Mouse (Mus musculus) left cerebral cortex, adult 18-20 months (tissue): ENCODE results near the gene Fam71e2. TPM values are rescaled to one million over a fixed set of nuclear protein-coding genes. Genes with fewer than 3 reads are reported as not detected.
A peak's percentile ranks its signal among the peaks of the same experiment; 100 is the strongest.
"Not testable (repeated sequence)": the region's sequence is repeated elsewhere in the genome, so short reads cannot be mapped to it uniquely, and the experiment has no call there.

ENCODE experiments used
- DNase-seq, 2 experiments: peaks; one replicate each; pipeline ENCODE4 v3.0.0; 2021 to 2022; ENCODE audit warnings: low spot score in 2 of 2, mixed read lengths in 1 of 2
- long read RNA-seq, 2 experiments: library from polyadenylated mRNA; stranded (forward); transcript quantifications; one replicate each; pipeline ENCODE4 v2.0.0; 2021
- total RNA-seq, 2 experiments: library from RNA; stranded (reverse); gene quantifications; 2 replicates each; pipeline ENCODE4 v1.2.3; 2021

Gene Fam71e2
- not detected for total RNA-seq
- long read RNA-seq, experiment 1, result 0 reads
- long read RNA-seq, experiment 2, result 0 reads

DNA sequence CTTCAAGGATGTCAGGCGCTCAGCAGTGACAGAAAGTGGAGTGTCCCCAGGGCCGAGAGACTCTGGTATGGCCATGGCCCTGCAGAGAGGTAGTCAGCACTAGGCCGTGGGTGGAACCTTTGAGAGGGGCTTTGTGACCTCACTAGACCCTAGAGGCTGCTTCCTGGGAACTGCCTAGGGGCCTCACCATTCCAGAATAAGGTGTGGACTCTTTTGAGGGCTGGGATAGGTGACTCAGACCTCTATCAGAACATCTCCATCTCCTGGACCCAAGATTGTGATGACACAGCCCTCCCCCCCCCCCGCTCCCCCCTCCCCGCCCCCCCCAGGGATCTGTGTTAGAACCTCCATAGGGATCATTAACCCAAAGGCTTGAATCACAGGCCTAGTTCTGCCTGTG, at the start of gene Fam71e2:
Gene Fam71e2, minus strand, starts transcription at position 101 of the 400 bp plus-strand sequence.
- no peak for DNase-seq

DNA sequence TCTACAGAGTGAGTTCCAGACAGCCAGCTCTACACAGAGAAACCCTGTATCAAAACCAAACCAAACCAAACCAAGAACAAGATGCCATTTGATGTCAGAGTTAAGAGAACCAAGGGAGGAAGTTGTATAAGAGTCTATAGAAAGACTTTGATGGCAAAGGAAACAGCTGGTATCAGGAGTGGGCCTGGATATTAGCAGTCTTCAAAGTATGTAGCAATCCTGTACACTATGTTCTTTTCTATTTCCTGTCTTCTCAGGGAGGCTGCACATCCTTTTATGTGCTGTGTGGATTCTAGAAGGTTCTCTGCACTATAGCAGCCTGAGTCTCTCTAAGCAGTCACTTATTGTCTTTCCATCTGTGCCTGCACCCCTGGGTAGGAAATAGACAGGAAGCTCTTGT, 45.5 kb upstream of the Fam71e2 start:
- DNase-seq, result no peak

DNA sequence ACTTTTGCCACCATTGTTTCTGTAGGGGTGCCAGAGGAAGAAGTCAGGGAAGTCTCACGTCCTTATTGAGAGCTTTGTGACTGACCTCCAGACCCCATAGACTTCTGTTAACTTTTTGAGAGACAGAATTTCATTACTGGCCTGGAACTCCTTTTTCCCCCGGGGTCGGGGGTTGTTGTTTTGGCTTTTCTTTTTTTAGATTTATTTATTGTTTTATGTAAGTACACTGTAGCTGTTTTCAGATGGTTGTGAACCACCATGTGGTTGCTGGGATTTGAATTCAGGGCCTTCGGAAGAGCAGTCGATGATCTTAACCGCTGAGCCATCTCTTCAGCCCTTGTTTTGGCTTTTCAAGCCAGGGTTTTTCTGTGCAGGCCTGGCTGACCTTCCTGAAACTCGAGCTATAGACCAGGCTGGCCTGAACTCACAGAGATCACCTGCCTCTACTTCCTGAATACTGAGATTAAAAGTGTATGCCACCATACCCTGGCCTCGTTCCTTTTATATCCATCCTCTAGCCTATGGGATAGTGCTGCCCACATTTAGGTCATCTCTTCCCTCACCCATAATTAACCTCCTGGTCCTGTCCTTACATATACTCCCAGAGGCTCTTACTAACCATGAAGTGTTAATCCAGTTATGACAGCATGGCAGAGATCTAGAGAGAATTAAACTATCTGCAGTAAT, 42.1 kb upstream of the Fam71e2 start:
- DNase-seq, result no peak

DNA sequence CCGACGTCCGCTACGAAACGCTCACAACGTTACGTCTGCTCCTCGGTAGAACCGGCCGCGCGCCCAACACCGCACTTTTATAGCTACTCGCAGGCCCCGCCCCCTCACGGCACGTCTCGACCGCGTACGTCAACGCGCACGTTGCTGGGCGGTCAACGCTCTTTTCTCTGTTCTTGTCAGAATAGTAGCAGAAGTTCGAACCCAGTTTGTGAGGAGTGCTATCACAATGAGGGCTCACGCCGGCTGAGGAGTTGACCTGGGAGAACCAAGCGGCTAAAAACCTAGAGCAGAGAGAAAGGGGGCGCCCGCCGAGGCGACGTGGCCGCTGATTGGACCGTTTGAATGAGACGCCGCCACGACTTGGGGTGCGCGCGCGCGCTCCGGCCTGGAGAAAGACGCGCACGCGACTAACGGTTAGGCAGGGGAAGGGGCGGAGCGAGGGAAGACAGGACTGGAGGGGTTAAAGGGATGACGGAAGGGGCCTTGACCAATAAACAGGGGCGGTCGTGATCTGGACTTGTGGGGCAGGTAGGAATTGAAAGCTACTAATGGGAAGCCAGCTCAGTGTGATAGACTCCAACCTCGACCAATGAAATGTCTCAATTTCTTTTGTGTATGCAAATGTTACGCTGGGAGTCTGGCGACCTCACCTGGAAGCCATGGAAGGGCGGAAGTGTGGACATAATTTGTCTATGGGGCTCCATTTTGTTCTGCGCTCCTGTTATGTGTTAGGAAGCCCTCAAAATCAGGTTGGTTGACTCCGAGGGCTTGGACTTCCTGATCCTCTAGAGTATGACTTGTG, 41.4 kb upstream of the Fam71e2 start, which contains the start of gene Ube2s:
Gene Ube2s, minus strand, starts transcription at position 288 of the 802 bp plus-strand sequence.
- peak; percentile 95 to 98 for DNase-seq

DNA sequence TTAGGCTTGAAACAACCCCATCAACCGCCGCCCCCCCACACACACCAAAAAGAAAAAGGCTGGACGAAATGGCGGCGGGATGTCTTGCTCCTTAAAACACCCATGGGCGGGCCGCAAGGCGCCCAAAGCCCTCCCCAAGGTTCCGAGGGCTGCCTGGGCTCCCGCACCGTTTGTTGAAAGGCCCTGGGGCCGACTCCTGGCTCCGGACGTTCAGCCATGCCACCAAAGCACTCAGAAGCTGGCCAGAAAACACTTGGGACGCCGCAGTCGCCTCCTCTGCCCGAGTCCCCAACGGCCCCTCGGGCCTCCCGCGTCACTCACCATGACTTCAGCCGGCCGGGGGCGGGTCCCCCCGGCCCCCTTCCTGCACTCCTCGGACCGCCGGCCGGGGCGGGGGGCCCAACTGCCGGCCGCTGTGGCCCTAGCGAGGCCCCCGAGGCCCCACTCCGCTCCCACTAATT, 40.8 kb upstream of the Fam71e2 start:
- no peak for DNase-seq

DNA sequence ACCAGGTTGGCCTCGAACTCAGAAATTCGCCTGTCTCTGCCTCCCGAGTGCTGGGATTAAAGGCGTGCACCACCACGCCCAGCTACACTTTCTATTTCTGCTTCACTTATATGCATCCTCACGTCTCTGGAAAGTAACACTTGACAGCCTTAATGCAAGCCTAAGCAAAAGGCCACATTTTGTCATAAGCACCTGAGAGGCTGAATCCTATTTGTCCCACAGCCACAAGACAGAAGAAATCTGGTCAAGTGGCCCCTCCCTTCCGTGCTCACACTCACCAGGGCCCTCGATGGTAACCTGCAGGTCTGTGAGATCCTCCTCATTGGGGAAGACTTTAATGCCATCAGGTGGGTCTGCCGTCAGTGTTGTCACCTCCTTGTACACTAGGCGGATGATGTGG, 40.0 kb upstream of the Fam71e2 start:
- DNase-seq, result not testable (repeated sequence)

DNA sequence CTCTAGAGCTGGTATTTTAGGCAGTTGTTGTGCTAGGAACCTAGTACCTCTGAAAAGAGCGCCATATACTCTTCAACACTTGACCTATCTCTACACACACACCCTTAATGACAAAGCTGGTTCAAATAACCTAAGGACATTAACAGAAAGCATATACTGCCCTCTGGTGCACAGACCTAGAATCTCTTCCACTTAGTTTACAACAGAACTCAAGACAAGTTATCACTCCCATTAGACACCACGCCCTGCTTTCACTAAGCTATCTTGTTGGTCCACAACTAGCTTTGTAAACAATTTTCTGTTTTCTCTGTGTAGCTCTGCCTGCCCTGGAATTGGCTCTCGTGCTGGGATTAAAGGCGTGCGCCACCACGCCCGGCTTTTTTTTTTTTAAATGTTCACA, 35.6 kb upstream of the Fam71e2 start:
- DNase-seq, result no peak

DNA sequence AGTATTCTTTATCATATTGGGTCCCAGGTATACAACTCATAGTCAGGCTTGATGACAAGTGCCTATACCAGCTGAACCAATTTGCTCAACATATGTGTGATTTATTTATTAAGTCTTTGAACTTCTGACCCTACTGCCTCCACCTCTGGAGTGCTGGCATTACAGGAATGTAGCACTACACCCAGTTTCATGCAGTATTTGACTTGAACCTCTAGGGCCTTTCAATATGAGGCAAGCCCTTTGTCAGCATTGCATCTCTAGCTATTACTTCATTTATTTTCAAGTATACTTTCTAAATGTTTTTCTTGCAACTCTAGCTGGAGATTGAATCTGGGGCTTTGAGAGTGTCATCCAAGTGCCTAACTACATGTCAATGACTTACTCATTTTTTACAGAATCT, 31.1 kb upstream of the Fam71e2 start:
- no peak for DNase-seq

DNA sequence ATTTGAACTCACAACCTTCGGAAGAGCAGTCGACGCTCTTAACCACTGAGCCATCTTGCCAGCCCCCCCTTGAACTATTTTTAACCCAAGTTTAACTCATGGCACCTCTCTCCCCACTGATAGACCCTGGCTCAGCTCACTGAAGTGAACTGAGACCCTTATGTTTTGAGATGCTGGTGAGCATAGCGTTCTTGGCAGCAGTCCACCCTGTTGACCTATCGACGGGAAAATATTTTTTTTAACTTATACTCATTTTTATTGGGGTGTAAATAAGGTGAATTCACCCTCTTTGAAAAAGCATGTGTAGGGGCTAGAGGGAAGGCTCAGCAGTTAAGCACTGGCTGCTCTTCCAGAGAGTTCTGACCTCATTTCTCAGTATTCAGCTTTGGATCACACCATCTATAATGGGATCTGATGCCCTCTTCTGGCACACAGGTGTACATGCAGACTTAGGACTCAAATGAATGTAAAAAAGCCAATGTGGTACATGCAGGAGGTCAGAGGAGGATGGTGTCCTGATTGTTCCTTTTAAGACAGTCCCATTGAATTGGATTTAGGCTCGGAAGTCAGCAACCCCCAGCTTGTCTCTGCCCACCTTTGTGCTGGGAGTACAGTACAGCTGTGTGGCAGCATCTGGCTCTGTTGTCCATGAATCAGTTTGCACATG, 24.8 kb upstream of the Fam71e2 start:
- no peak for DNase-seq

DNA sequence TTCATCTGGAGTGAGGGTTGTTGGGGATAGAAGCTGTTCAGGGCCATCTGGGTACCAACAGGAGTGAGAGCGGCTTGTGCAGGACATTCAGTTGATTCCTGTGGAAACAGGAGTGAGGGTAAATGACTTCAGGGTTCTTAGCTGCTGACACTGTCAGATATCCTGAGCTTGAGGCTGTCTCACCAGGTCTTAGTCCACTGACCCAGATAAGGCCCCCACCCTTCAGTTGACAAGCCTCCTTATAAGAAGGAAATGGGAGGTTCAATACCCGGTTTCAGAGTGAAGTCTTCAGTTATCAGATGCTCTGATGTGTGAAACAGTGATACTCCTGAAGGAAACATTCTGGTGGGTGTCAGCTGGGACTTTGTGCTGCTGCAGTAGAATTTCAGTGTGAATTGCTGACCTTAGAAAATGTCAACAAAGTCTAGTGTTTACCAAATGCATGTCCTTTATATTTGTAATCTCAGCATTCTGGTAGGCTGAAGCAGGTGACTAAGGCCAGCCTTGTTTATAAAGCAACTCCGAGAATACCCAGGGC, 23.6 kb upstream of the Fam71e2 start:
- no peak for DNase-seq

DNA sequence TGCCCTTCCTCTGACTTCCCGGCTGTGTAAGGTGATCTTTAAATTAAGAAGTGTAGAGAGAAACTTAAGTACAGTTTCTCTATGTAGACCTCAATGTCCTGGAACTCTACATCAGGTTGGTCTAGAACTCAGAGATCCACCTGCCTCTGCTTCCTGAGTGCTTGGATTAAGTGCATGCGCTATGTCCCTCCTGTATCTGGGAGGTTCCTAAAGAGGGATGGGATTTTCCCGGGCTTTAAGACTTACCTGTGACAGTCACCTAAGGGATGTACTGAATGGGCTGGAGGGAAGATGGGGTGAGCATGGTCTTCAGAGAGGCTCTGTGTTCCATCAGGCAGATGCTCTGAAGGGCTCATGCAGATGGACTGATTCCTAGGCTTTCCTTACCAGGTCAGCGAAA, 22.6 kb upstream of the Fam71e2 start:
- DNase-seq, result no peak

DNA sequence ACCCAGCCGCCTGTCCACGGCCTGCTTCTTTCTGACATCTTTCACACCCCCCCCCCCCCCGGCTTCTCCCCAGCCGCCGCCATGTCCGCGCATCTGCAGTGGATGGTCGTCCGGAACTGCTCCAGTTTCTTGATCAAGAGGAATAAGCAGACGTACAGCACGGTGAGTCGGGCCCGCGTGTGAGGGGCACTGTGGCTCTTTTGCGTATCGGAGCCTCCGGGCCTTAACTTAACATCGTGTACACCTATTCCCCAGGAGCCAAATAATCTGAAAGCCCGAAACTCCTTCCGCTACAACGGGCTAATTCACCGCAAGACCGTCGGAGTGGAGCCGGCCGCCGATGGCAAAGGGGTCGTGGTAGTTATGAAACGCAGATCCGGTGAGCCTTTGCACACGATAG, 22.1 kb upstream of the Fam71e2 start:
- DNase-seq, result not testable (repeated sequence)

DNA sequence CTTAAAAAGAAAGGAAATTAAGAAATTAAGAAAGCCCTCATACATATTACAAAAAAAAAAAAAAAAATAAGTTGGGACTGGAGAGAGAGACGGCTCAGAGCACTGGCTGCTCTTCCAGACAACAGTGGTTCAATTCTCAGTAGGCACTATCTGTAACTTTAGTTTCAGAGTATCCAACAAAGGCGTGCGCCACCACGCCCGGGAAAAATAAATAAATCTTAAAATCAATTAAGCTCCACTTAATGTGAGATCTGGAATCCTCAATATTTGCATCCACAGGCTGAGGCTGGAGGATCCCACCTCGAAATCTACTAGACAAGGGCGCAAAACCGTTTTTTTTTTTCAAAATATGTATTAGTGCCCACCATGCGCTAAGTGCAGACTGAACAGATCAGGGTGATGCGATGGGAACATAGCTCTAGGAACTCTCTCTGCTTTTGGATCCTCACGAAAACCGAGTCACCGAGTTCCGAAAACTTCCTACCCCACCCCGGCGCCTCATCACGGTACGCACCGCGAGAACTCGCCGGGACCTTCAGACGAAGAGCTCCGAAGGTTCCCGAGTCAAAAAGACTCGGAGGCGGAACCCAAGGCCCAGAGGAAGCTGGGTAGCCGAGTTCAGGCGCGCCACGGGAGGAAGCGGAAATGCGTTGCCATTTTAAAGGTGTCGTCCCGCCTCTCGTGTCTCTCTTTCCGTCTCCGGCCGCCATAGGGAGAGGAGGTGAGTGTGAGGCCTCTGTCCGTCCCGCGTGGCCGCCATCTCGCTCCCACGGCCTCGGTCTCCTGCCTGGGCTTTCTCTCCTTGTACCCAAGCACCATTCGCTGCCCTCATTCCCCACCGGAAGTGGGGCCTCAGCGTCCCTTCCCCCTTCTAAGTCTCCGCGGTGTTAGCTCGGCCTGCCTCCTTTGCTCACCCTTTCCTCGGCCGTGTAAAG, 21.4 kb upstream of the Fam71e2 start, which contains the start of gene Rpl28:
Gene Rpl28, plus strand, starts transcription at position 597 of the 935 bp plus-strand sequence.
- peak; percentile 97 for DNase-seq

DNA sequence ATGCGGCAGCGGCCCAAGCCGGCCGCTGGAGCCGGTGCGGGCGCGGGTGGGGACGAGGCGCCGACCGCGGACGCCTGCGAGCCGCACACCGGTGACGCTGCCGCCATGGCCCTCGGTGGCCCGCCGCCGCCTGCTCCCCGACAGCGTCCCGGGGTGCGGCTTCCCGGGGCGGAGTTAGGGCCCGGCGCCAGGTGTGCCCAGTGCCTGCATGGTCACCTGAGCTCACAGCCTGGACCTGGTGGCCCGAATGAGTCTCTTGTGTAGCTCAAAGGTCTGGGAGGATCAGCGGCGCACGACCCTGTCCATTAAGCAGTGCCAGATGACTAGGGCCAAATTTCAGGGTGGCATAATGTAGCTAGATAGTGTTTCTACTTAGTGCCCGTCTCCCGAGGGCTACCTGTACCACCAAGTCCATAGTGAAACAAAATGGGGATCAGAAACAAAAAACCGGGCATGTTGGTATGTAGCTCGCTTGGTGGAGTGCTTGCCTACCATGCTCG, 18.4 kb upstream of the Fam71e2 start, which contains the start of gene Tmem238:
Gene Tmem238, minus strand, starts transcription at position 221 of the 500 bp plus-strand sequence.
- no peak for DNase-seq

DNA sequence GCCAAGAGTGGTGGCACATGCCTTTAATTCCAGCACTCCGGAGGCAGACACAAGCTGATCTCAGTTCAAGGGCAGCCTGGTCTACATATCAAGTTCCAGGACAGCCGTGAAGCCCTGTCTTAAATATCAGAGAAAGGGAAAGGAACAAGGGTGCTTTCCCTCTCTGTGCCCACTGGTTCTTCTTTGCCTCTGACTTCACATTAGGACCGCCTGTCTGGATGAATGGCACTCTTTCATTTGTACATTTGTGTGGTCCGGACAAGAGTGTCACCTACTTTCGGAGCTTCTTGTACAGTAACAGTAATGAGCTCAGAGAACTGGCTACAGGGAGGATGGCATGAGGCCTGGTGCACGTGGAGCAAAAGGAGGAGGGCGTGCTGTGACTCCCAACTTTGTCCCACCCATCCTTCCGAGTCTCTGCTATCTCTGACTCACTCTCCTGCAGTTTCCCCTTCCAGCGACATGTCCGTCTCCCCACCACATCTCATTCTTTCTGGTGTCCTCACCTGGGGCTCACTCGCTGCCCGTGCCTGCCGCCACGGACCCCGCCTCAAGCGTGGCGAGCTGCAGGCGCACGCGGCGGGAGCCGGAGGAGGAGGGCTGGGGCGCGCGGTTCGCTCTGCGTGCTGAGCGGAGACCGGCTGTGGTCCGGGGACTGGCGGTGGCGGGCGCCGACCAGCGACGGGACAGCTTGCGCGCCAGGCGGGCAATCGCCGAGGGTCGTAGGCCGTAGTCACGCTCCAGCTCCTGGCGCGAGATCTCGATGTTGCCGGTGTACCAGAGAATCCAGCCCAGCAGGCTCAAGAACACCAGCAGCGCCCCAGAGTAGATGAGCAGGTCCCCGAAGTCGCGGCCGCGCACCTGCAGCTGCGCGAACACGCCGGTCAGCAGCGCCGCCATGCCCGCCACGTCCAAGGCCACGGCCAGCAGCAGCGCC, 17.7 kb upstream of the Fam71e2 start:
- DNase-seq, result peak; percentile 53 to 59

DNA sequence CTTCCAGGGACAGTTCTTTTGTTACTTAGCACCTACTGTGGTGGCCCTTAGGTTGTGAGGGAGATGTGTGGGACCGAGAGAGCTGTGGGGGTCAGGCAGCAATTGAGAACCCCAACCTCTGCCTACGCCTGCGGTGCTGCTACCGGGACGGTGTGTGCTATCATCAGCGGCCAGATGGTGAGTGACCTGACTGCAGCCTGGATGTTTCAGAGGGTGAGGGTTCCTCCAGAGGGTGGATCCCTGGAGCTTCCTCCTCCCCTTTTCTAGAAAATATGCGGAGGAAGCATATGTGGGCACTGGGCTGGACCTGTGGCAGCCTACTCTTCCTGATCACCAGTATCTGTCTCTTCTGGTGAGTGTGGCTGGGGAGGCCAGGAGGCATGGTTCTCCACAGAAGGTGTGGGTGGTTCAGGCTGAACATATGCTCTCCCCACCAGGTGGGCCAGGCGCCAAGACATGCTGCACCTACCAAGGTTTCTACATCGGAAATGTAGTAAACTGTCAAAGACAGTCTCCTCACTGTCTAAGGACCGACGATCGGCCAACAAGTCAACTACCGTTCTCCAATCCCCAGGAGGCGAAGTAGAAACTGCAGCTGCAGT, 12.7 kb upstream of the Fam71e2 start:
- DNase-seq, result peak; percentile 55 to 58

DNA sequence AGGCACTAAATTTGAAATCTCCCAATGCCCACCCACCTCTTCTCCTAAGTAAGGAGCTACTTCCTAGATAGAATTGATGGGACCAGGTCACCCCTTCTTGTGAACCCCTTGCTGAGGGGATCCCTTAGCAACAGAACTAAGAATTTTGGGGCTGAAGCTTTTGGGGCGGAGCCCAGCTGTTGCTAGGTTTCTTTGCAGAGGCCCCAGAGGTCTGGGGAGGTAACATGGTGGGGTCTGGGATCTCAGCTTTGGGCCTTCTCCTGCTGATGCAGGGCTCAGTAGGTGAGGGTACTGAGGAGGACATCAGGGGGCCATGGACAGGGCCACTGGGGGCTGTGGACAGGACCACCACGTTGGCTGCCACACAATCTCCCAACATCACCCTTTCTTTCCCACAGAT, 11.7 kb upstream of the Fam71e2 start, which contains the start of the genes Il11 and Tmem190:
Gene Il11, minus strand, starts transcription at position 101 of the 400 bp plus-strand sequence.
Gene Tmem190, plus strand, starts transcription at position 179 of the 400 bp plus-strand sequence.
- DNase-seq, result no peak

DNA sequence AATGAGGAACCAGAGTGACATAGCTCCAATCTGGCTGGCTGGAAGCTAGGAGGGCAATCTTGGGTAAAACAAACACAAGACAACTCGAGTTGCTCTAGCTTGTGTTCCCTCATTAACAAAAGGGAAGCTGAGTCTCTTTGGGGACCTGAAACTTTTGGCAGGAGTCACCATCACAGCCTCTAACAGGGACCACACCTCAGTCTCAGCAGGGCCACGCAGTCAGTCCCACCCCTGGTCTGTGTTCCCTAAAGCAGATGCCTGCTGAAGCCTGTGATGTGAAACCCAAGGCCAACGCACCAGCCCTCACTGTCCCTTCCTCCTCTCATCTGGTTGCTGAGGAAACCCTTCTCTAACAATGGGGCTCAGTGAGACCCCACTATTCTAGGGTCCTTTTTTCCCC, 11.0 kb upstream of the Fam71e2 start:
- no peak for DNase-seq
